Mouse (Mus musculus) bone marrow, adult 2 months (tissue): ENCODE data around the gene Polq. TPM values are rescaled to one million over a fixed set of nuclear protein-coding genes. Genes with fewer than 3 reads are reported as not detected.
A peak's percentile ranks its signal among the peaks of the same experiment; 100 is the strongest.

Source experiments
- H3K27ac ChIP-seq: fragments of 200-500 bp; 2 replicates; pipeline ENCODE4 v1.5.1; 2012; ENCODE audit warnings: low read depth, mild to moderate bottlenecking, control low read depth, inconsistent platforms, low read length; ENCODE audit not compliant: control insufficient read depth, poor library complexity, insufficient read depth
- H3K4me1 ChIP-seq: fragments of 200-500 bp; 2 replicates; pipeline ENCODE4 v1.6.1; 2011; ENCODE audit warnings: low read length; ENCODE audit not compliant: control insufficient read depth, insufficient read depth
- H3K4me3 ChIP-seq: fragments of 200-500 bp; replicated peaks from 2 replicates; pipeline ENCODE3; 2011; ENCODE audit warnings: mild to moderate bottlenecking, low read depth, low read length, control low read depth; ENCODE audit not compliant: control insufficient read depth
- CTCF ChIP-seq: fragments of 200-500 bp; IDR thresholded peaks from 2 replicates; pipeline ENCODE4 v1.5.1; 2011; ENCODE audit warnings: low read length, control low read depth; ENCODE audit not compliant: control insufficient read depth, insufficient read depth
- POLR2A ChIP-seq: fragments of 200-500 bp; IDR thresholded peaks from 2 replicates; pipeline ENCODE4 v1.6.1; 2011; ENCODE audit warnings: low read depth, mild to moderate bottlenecking, control low read depth, low read length, borderline replicate concordance; ENCODE audit not compliant: control insufficient read depth
- WGBS: fragments of 180-500 bp; shearing (Covaris S2); methylation state at CpG from one replicate; pipeline ENCODE4 v1.1.7; 2018; 5-methylcytosine and 5-hydroxymethylcytosine counted together
- polyA plus RNA-seq: library from polyadenylated mRNA; stranded (reverse); fragments of >200 nt; gene quantifications from 2 replicates; pipeline ENCODE4 v1.2.4, GENCODE M21; 2011; ENCODE audit warnings: low replicate concordance; ENCODE audit not compliant: missing spikeins, insufficient read depth, insufficient read length

Gene Polq
- polyA plus RNA-seq = 21.6 and 23.9 TPM in 2 replicates

GRCm38 (mm10) chr16:37011061-37011921 is at the start of gene Polq:
Gene Polq, plus strand, starts transcription at chr16:37011786.
- Histone ChIP-seq H3K4me3 (peak within 1 kb of the TSS; percentile 82), H3K27ac (peak within 1 kb of the TSS; percentile 3; the same call in 1 of the 2 replicates), H3K4me1 (no peaks in the 10 kb centered on the region; the same call in 1 of the 2 replicates)
- TF ChIP-seq CTCF = no peak
- TF ChIP-seq POLR2A = no peak; the same call in 1 of the 2 replicates
- 1% methylated on average over 30 of the region's 30 CpGs for WGBS

GRCm38 (mm10) chr16:36963415-36963814 is 48.2 kb upstream of the Polq start:
- H3K4me3 ChIP-seq = no peak overlapping the region
- no peaks in the 10 kb centered on the region for H3K4me1 ChIP-seq
- 90% methylated on average over 4 of the region's 4 CpGs for WGBS
- TF ChIP-seq CTCF (no peak), POLR2A (no peak)
- no peak overlapping the region for H3K27ac ChIP-seq

- Histone ChIP-seq H3K4me3 (no peak overlapping the region), H3K4me1 (no peaks in the 10 kb centered on the region), H3K27ac (no peak overlapping the region)
- WGBS = 88% methylated on average over 2 of the region's 2 CpGs
- TF ChIP-seq POLR2A (no peak), CTCF (no peak)
Observed at GRCm38 (mm10) chr16:36979127-36979526, 32.5 kb upstream of the Polq start.

- no peak overlapping the region for H3K4me3 ChIP-seq
- peaks cover 3% of the 10 kb centered on the region; the same call in 1 of the 2 replicates for H3K4me1 ChIP-seq
- TF ChIP-seq CTCF (no peak), POLR2A (no peak)
- WGBS = 71% methylated on average over 1 of the region's 1 CpGs
- H3K27ac ChIP-seq = no peak overlapping the region
Observed at GRCm38 (mm10) chr16:36983796-36984195, 27.8 kb upstream of the Polq start.

- Histone ChIP-seq H3K4me3 (peak overlapping the region; percentile 62), H3K27ac (peak overlapping the region; percentile 71), H3K4me1 (peaks cover 3% of the 10 kb centered on the region; the same call in 1 of the 2 replicates)
- no peak for TF ChIP-seq CTCF
- peak; percentile 32; the same call in 1 of the 2 replicates for TF ChIP-seq POLR2A
- WGBS = 7% methylated on average over 5 of the region's 5 CpGs
Observed at GRCm38 (mm10) chr16:36985636-36986042, 25.9 kb upstream of the Polq start.

GRCm38 (mm10) chr16:36987399-36987798 is 24.2 kb upstream of the Polq start:
- TF ChIP-seq CTCF (no peak), POLR2A (no peak)
- Histone ChIP-seq H3K4me3 (no peak overlapping the region), H3K27ac (no peak overlapping the region), H3K4me1 (peaks cover 3% of the 10 kb centered on the region; the same call in 1 of the 2 replicates)
- WGBS = 78% methylated on average over 2 of the region's 2 CpGs

- no peak overlapping the region for H3K4me3 ChIP-seq
- no peak overlapping the region for H3K27ac ChIP-seq
- TF ChIP-seq CTCF (no peak), POLR2A (no peak)
- peaks cover 3% of the 10 kb centered on the region; the same call in 1 of the 2 replicates for H3K4me1 ChIP-seq
Observed at GRCm38 (mm10) chr16:36988066-36988465, 23.5 kb upstream of the Polq start.

GRCm38 (mm10) chr16:36989493-36989892 is 22.1 kb upstream of the Polq start:
- Histone ChIP-seq H3K4me1 (peaks cover 3% of the 10 kb centered on the region; the same call in 1 of the 2 replicates), H3K4me3 (no peak overlapping the region), H3K27ac (no peak overlapping the region)
- TF ChIP-seq CTCF = no peak
- TF ChIP-seq POLR2A = no peak
- WGBS = 2% methylated on average over 8 of the region's 8 CpGs
